Mouse (Mus musculus): ENCODE data around the gene Snx30. TPM values are rescaled to one million over a fixed set of nuclear protein-coding genes. Genes with fewer than 3 reads are reported as not detected.

Gene Snx30
- polyA plus RNA-seq, 1 experiment from 2014 or later, result 9.3 TPM

GRCm38 (mm10) chr4:59862335-59862734, 56.7 kb downstream of the Snx30 start:
- WGBS, result 72% methylated on average over 1 of the region's 1 CpGs
- ATAC-seq (ENCODE audit: insufficient number of reproducible peaks, low FRiP score, low TSS enrichment, low read depth), result no peak
- Histone ChIP-seq H3K4me2 (no peak overlapping the region), H3K27ac (no peak overlapping the region), H3K4me3 (no peak overlapping the region), H3K9me3 (no peaks in the 10 kb centered on the region), H3K9ac (no peak overlapping the region), H3K27me3 (no peaks in the 10 kb centered on the region), H3K4me1 (0 out of 2 replicates have a peak, but pooled peaks cover 4% of the 10 kb centered on the region), H3K36me3 (peaks cover 4% of the 10 kb centered on the region; the same call in 1 of the 2 replicates)

- H3K9me3 ChIP-seq, result no peaks in the 10 kb centered on the region
- no peak overlapping the region for H3K4me3 ChIP-seq
- H3K36me3 ChIP-seq, result no peaks in the 10 kb centered on the region
- no peaks in the 10 kb centered on the region for H3K27me3 ChIP-seq
- H3K27ac ChIP-seq, result no peak overlapping the region
- H3K4me1 ChIP-seq, result 0 out of 2 replicates have a peak, but pooled peaks cover 4% of the 10 kb centered on the region
- WGBS, result 76% methylated on average over 6 of the region's 6 CpGs
- ATAC-seq (ENCODE audit: insufficient number of reproducible peaks, low FRiP score, low TSS enrichment, low read depth), result no peak
- no peak overlapping the region for H3K9ac ChIP-seq
- H3K4me2 ChIP-seq, result no peak overlapping the region
Observed at GRCm38 (mm10) chr4:59863869-59864268, 58.2 kb downstream of the Snx30 start.

GRCm38 (mm10) chr4:59868086-59868485, 62.4 kb downstream of the Snx30 start:
- Histone ChIP-seq H3K27me3 (no peaks in the 10 kb centered on the region), H3K9me3 (no peaks in the 10 kb centered on the region), H3K27ac (no peak overlapping the region), H3K36me3 (no peaks in the 10 kb centered on the region), H3K4me2 (no peak overlapping the region), H3K9ac (no peak overlapping the region), H3K4me1 (peaks cover 12% of the 10 kb centered on the region), H3K4me3 (no peak overlapping the region)
- ATAC-seq (ENCODE audit: insufficient number of reproducible peaks, low FRiP score, low TSS enrichment, low read depth), result no peak
- WGBS, result 86% methylated on average over 11 of the region's 11 CpGs

- peaks cover 12% of the 10 kb centered on the region for H3K4me1 ChIP-seq
- no peak overlapping the region for H3K9ac ChIP-seq
- no peaks in the 10 kb centered on the region for H3K9me3 ChIP-seq
- H3K27ac ChIP-seq, result peak overlapping the region; percentile 91
- H3K4me2 ChIP-seq, result peak overlapping the region; percentile 19; the same call in 1 of the 2 replicates
- no peak for ATAC-seq (ENCODE audit: insufficient number of reproducible peaks, low FRiP score, low TSS enrichment, low read depth)
- WGBS, result 25% methylated on average over 6 of the region's 6 CpGs
- no peaks in the 10 kb centered on the region for H3K36me3 ChIP-seq
- H3K4me3 ChIP-seq, result no peak overlapping the region
- no peaks in the 10 kb centered on the region for H3K27me3 ChIP-seq
Observed at GRCm38 (mm10) chr4:59869488-59870057, 63.9 kb downstream of the Snx30 start.

GRCm38 (mm10) chr4:59870433-59870832, 64.8 kb downstream of the Snx30 start:
- Histone ChIP-seq H3K4me2 (peak overlapping the region; percentile 19; the same call in 1 of the 2 replicates), H3K4me3 (no peak overlapping the region), H3K27me3 (no peaks in the 10 kb centered on the region), H3K36me3 (no peaks in the 10 kb centered on the region), H3K4me1 (peaks cover 12% of the 10 kb centered on the region), H3K9ac (no peak overlapping the region), H3K27ac (peak overlapping the region; percentile 91), H3K9me3 (no peaks in the 10 kb centered on the region)
- WGBS, result 51% methylated on average over 6 of the region's 6 CpGs
- 0 out of 2 replicates have a peak, but pooled peaks have one; percentile 58 for ATAC-seq (ENCODE audit: insufficient number of reproducible peaks, low FRiP score, low TSS enrichment, low read depth)

- Histone ChIP-seq H3K4me2 (peak overlapping the region; percentile 19; the same call in 1 of the 2 replicates), H3K4me3 (no peak overlapping the region), H3K9ac (no peak overlapping the region), H3K36me3 (no peaks in the 10 kb centered on the region), H3K9me3 (no peaks in the 10 kb centered on the region), H3K27ac (peak overlapping the region; percentile 91), H3K27me3 (no peaks in the 10 kb centered on the region), H3K4me1 (peaks cover 12% of the 10 kb centered on the region)
- WGBS, result 59% methylated on average over 9 of the region's 9 CpGs
- peak; percentile 72 for ATAC-seq (ENCODE audit: insufficient number of reproducible peaks, low FRiP score, low TSS enrichment, low read depth)
Observed at GRCm38 (mm10) chr4:59870859-59871591, 65.4 kb downstream of the Snx30 start.

- H3K4me1 ChIP-seq, result peaks cover 12% of the 10 kb centered on the region
- 71% methylated on average over 6 of the region's 6 CpGs for WGBS
- H3K27ac ChIP-seq, result no peak overlapping the region
- no peak overlapping the region for H3K4me2 ChIP-seq
- no peak for ATAC-seq (ENCODE audit: insufficient number of reproducible peaks, low FRiP score, low TSS enrichment, low read depth)
- no peaks in the 10 kb centered on the region for H3K36me3 ChIP-seq
- no peaks in the 10 kb centered on the region for H3K9me3 ChIP-seq
- no peaks in the 10 kb centered on the region for H3K27me3 ChIP-seq
- H3K9ac ChIP-seq, result no peak overlapping the region
- H3K4me3 ChIP-seq, result no peak overlapping the region
Observed at GRCm38 (mm10) chr4:59873240-59873639, 67.6 kb downstream of the Snx30 start.

GRCm38 (mm10) chr4:59873830-59874229, 68.2 kb downstream of the Snx30 start:
- Histone ChIP-seq H3K36me3 (no peaks in the 10 kb centered on the region), H3K27ac (no peak overlapping the region), H3K4me3 (no peak overlapping the region), H3K9ac (no peak overlapping the region), H3K9me3 (no peaks in the 10 kb centered on the region), H3K27me3 (no peaks in the 10 kb centered on the region), H3K4me1 (peaks cover 12% of the 10 kb centered on the region), H3K4me2 (no peak overlapping the region)
- 56% methylated on average over 5 of the region's 5 CpGs for WGBS
- no peak for ATAC-seq (ENCODE audit: insufficient number of reproducible peaks, low FRiP score, low TSS enrichment, low read depth)

- no peak overlapping the region for H3K27ac ChIP-seq
- no peak overlapping the region for H3K4me3 ChIP-seq
- H3K4me2 ChIP-seq, result no peak overlapping the region
- no peak for ATAC-seq (ENCODE audit: insufficient number of reproducible peaks, low FRiP score, low TSS enrichment, low read depth)
- no peaks in the 10 kb centered on the region for H3K27me3 ChIP-seq
- no peaks in the 10 kb centered on the region for H3K9me3 ChIP-seq
- no peak overlapping the region for H3K9ac ChIP-seq
- H3K36me3 ChIP-seq, result peaks cover 7% of the 10 kb centered on the region; the same call in 1 of the 2 replicates
- no peaks in the 10 kb centered on the region for H3K4me1 ChIP-seq
- 86% methylated on average over 6 of the region's 6 CpGs for WGBS
Observed at GRCm38 (mm10) chr4:59876570-59876969, 70.9 kb downstream of the Snx30 start.

GRCm38 (mm10) chr4:59877025-59877424, 71.4 kb downstream of the Snx30 start:
- no peak overlapping the region for H3K27ac ChIP-seq
- peaks cover 11% of the 10 kb centered on the region; the same call in 1 of the 2 replicates for H3K36me3 ChIP-seq
- H3K4me3 ChIP-seq, result no peak overlapping the region
- ATAC-seq (ENCODE audit: insufficient number of reproducible peaks, low FRiP score, low TSS enrichment, low read depth), result no peak
- H3K27me3 ChIP-seq, result no peaks in the 10 kb centered on the region
- H3K9me3 ChIP-seq, result no peaks in the 10 kb centered on the region
- no peak overlapping the region for H3K4me2 ChIP-seq
- WGBS, result 70% methylated on average over 2 of the region's 2 CpGs
- no peak overlapping the region for H3K9ac ChIP-seq
- H3K4me1 ChIP-seq, result no peaks in the 10 kb centered on the region

- Histone ChIP-seq H3K9me3 (no peaks in the 10 kb centered on the region), H3K4me2 (no peak overlapping the region), H3K9ac (no peak overlapping the region), H3K27ac (no peak overlapping the region), H3K4me1 (no peaks in the 10 kb centered on the region), H3K27me3 (no peaks in the 10 kb centered on the region), H3K4me3 (no peak overlapping the region), H3K36me3 (peaks cover 19% of the 10 kb centered on the region; the same call in 1 of the 2 replicates)
- no peak for ATAC-seq (ENCODE audit: insufficient number of reproducible peaks, low FRiP score, low TSS enrichment, low read depth)
- WGBS, result 82% methylated on average over 8 of the region's 8 CpGs
Observed at GRCm38 (mm10) chr4:59878595-59878994, 73.0 kb downstream of the Snx30 start.

- 88% methylated on average over 3 of the region's 3 CpGs for WGBS
- Histone ChIP-seq H3K9me3 (no peaks in the 10 kb centered on the region), H3K9ac (no peak overlapping the region), H3K4me3 (no peak overlapping the region), H3K4me2 (no peak overlapping the region), H3K4me1 (no peaks in the 10 kb centered on the region), H3K36me3 (peaks cover 19% of the 10 kb centered on the region; the same call in 1 of the 2 replicates), H3K27me3 (no peaks in the 10 kb centered on the region), H3K27ac (no peak overlapping the region)
- ATAC-seq (ENCODE audit: insufficient number of reproducible peaks, low FRiP score, low TSS enrichment, low read depth), result no peak
Observed at GRCm38 (mm10) chr4:59879444-59879843, 73.8 kb downstream of the Snx30 start.

All from limb, embryonic 15.5 days (tissue).